Mouse (Mus musculus) large intestine, adult 2 months (tissue): ENCODE measurements at regions not wholly inside any gene's neighbourhood (a gene's known extent, or its start where the extent isn't known, plus 50 kb on each side); places are given as distances from the start of the nearest gene placed in this dataset.
A peak's percentile ranks its signal among the peaks of the same experiment; 100 is the strongest.

Source experiments
- DNase-seq: peaks from one replicate; pipeline ENCODE4 v3.0.0-alpha.2; 2012; ENCODE audit warnings: low read depth, low spot score
- WGBS: fragments of 180-500 bp; shearing (Covaris S2); methylation state at CpG from one replicate; pipeline ENCODE4 v1.1.7; 2018; 5-methylcytosine and 5-hydroxymethylcytosine counted together

DNA sequence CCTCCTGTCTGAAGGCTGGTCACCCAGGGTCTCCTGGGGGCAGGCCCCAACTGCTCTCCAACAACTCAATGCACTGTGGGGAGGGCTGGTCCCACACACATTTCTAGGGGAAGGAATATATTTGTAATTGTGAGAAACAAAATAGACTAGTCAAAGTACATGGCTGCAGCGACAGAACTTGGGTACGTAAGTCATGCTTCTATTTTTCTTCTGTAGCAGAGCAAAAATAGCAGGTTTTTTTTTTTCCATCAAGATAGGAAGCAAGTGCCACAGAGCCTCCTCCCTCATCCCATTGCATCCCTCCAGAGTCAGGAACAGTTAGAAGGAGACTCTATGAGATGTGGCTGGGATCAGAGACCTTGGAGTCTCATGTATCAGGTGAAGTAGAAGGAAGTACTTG is 124.9 kb upstream of the Tnr start:
- DNase-seq: no peak
- 96% methylated on average over 2 of the region's 2 CpGs for WGBS

DNA sequence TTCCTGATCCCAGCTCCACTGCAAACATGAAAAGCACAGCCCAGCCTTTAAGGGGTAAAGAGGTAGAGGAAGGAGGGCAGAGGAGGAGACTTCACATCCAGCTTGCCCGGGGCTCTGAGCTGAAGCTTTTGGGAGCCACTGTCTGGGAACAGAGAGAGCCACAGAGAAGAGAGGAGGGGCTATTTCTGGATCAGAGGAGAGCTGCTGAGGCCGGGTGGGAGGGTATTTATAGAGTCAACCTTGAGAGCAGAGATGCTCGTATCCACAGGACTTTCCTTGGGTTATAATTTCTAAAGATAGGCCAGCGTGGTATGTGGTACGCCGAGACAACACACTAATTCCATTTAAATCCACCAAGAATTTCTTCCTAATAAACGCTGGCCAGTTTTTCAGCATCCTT is 117.3 kb upstream of the Tnr start:
- 64% methylated on average over 7 of the region's 7 CpGs for WGBS
- no peak for DNase-seq

DNA sequence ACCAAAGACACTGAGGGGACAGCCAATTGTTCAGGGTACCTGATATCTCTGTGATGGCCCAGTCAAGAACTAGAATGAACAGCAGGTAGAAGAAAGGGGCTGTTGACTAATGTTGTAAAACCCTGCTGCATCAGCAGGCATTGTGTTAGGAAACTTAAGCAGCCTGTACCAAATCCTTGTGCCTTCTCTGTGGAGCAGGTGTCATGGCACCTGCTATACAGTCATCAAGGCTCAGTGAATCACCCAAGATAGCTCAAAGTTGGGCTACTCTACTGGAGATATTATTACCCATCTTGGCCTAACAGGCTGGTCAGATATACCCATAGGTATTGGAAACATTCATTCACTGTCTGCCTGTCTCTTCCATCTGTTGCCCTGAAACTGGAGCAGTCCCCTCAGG is 116.8 kb upstream of the Tnr start:
- no peak for DNase-seq

DNA sequence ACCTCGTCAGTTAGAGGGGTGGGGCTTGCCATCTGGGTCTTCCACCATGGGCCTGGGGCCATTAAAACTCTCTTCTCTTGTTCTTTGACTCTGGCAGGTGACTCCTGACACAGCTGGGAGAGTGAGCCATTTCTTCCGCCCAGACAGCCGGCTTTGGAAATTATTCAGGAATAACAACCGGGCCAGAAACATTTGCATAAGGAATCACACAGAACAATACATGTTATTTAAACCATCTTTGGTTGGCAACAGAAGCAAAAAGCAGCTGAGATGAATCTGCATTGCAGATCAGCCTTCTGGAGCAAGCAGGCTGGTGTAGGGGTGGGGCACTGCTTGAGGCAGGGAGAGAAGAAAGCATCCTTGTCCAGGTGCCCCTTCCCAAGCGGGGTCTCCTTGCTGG is 110.2 kb upstream of the Tnr start:
- DNase-seq: no peak
- 72% methylated on average over 5 of the region's 5 CpGs for WGBS

DNA sequence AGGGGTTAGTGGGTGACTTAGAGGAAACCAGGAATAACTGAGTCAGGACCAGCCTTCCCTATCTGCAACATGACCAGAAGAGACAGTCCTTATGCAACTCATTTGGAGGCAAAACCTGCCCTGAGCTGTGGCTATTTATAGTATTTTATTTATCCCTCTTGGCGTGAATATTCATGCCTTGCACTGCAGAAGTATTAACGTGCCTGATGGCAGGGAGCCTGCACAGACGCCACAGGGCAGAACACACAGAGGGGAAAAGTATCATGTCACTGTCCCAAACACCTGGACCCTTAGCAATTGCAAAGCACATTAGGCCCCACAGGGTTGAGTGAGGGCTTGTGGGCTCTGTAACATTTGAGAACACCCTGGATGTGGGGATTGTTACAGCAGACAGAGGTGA is 107.9 kb upstream of the Tnr start:
- no peak for DNase-seq
- 50% methylated on average over 3 of the region's 3 CpGs for WGBS

DNA sequence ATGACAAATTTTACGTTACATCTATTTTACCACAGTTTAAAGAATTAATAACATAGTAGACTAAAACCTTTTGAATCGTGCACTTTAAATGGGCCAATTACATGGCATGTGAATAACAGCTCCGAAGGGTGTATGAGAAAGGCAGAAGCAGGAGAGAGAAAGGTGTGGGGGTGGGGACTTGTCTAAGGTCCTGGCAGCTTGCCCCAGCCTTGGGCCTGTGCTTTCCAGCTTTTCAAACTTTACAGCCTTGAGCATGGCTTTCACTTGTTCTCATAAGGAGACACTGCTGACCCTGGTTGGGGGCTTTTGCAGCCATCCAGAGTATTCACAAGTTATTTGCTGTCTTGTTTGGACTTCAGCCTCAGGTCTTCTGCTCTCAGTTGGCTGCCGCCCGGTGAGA is 106.4 kb upstream of the Tnr start:
- 74% methylated on average over 5 of the region's 5 CpGs for WGBS
- DNase-seq: no peak

DNA sequence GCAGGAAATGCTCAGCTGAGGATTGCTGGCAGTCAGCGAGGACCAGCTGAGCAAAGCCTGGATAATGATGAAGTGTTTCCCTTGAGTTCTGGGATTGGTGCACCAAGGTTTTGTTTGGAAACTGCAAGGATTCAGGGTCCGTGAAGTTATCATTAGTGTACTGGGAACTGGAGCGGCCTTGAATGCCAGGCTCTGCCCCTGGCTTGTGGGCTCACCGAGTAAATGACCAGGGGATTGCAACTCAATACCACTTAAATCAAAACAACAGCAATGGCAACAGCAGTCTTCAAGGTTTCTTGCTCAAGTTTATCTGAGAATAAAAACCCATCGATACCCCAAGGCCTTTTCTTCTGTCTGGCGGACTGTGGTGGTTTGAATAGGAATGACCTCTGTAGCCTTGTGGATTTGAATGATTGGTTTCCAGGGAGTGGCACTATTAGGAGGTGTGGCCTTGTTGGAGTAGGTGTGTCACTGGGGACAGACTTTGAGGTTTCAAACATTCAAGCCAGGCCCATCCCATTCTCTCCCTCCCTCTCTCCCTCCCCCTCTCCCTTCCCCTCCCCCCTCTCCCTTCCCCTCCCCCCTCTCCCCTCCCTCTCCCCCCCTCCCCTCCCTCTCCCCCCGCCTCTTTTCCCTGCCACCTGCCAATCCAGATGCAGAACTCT is 104.1 kb upstream of the Tnr start:
- no peak for DNase-seq
- 75% methylated on average over 6 of the region's 7 CpGs for WGBS

DNA sequence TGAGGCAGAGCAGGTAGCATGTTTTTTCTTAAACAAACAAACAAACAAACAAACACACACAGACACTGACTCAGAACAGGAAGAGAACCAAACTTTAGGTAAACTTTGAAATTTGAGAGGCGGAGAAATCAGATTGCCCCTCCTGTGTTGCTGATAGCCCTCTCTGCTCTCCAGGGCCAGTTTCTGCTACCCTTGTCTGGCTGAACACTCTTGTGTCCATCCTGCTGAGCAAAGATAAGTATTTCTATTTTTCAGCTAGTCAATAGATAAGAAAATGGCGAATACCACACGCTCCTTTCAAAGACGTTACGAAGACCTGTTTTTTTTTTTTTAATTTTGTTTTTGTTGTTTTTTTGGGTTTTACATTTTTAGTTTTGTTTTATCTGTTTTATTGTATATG is 103.4 kb upstream of the Tnr start:
- WGBS: 92% methylated on average over 5 of the region's 5 CpGs
- no peak for DNase-seq

DNA sequence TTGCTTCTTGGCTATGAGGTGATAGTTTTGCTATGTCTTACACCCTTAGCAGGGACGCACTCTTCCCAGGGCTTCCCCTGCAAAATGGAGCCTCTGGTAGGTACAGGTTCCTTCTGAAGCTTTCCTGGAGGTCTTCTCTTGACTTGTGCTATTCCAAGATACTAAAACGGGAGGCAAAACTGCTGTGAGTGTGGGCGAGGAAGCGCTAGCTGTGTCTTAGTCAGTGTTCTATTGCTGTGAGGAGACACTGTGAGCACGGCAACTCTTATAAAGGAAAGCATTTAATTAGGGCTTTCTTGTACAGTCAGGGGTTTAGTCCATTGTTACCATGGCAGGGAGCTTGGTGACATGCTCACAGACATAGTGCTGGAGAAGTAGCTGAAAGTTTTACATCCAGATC is 99.9 kb upstream of the Tnr start:
- DNase-seq: no peak
- 92% methylated on average over 5 of the region's 5 CpGs for WGBS

DNA sequence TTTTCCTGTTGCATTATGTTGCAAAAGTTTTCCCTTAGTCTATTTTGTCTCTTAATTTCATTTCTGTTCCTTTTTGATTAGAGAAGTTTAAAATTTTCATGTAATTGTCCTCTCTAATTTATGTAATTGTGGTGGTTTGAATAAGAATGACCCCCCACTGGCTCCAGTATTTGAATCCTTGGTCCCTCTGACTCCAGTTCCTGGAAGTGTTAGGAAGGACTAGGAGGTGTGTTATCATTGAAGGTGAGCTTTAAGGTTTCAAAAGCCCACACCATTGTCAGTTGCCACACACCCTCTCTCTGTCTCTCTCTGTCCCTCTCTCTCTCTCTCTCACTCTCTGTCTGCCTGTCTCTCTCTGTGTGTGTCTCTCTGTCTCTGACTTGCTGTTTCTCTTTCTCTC is 93.6 kb upstream of the Tnr start:
- DNase-seq: no peak

DNA sequence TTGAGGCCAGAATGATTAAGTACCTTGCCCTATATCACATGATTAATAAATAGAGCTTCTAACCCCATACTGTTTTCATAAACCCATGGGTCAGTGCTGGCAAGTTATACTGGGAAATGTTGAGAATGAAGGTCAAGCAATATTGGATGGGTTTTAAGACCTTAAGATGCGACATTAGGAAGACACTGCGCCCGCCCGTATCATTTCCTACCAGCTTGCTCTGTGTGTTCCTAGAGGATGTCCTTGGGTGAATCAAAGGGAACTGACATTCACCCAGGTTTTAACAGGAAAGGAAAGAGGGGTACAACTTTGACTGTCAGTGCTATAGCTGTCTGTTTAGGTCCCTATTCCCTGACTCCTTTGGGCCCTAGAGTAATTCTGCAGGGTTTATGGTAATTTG is 90.0 kb upstream of the Tnr start:
- 70% methylated on average over 4 of the region's 4 CpGs for WGBS
- no peak for DNase-seq

DNA sequence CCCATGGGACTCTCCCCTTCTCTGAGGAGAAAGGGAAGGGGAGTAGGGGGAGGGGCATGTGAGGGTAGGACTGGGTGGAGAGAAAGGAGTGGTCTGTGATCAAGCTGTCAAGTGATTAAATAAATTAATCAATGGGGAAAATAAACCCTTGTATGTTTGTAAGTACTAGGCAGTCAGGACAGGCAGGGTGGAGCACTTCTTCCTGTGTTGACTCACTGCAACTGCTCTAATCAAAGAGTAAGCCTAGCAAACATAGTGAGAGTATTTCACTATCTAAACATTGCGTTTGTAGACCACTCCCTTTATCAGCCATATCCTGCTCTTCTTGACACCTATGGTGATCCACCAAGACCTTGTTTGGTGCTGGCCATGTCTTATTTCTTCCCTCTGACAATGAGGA is 82.8 kb upstream of the Tnr start:
- no peak for DNase-seq
- 14% methylated on average over 1 of the region's 1 CpGs for WGBS

DNA sequence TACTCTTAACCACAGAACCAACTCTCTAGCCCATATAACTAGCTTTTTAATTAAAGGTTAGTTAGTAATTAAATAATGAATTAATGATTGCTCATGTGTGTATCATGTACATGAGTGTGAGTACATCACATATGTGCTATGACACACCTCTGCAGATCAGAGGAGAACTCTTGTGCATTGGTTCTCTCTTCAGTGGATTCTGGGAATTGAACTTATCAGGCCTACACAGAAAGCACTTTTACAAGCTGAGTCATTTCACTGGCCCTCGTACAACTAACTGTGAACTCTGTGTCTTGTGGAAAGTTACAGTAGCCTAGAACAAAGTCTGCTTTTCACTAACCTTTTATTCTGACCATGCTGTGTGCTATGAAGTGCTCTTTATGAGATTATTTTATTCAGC is 79.5 kb upstream of the Tnr start:
- 33% methylated on average over 1 of the region's 1 CpGs for WGBS
- peak; percentile 6 for DNase-seq

DNA sequence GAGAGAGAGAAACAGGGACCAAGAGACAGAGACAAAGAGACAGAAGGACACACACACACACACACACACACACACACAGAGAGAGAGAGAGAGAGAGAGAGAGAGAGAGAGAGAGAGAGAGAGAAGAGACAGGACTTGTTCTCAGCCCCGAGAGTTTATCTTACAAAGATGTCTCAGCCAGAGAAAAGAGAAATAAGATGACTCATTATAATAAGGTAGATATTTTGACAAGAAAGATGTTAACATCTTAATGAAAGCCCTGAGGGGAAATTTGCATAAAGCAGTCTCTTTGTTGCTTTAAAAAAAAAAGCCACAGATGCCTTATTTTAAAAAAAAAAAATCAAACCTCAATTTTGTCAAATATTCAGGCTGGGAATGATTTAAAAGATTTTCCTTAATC is 78.1 kb upstream of the Tnr start:
- no peak for DNase-seq
- WGBS: 69% methylated on average over 1 of the region's 1 CpGs

DNA sequence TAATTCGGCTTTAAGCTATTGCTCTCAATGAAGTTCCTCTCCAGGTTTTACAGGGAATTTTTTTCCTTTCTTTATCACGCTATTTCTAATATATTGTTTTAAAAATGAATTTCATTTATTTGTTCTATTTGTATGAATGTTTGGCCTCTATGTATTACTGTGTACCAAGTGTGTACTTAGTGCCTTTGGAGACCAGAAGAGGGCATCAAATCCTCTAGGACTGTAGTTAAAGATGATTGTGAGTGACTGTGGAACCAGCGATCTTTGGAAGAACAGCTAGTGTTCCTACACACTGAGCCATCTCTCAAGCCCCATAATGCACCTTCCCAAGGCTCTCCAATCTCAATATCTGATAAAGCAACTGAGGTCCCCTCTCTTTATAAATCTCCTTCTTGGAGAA is 72.1 kb upstream of the Tnr start:
- no peak for DNase-seq
- 81% methylated on average over 3 of the region's 3 CpGs for WGBS

DNA sequence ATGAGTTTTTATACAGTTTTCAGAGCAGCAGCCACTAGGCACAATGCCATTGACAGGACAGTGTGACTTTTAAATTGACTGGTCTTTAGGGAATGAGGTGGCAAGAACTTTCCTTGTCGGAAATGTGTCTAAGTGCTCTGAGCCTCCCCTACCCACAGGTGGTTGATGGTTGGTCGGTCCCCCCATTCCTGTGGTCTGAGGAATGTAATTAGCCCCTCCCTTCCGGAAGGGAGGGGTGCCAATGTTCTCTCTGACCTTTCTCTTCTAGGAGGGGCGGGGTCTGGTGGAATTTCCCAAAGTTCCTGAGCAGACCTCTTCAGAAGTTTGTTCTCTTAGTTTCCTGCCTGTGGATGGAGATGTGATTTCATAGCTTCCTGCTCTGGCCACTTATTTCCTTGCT is 62.7 kb upstream of the Tnr start:
- no peak for DNase-seq
- WGBS: 57% methylated on average over 4 of the region's 4 CpGs

DNA sequence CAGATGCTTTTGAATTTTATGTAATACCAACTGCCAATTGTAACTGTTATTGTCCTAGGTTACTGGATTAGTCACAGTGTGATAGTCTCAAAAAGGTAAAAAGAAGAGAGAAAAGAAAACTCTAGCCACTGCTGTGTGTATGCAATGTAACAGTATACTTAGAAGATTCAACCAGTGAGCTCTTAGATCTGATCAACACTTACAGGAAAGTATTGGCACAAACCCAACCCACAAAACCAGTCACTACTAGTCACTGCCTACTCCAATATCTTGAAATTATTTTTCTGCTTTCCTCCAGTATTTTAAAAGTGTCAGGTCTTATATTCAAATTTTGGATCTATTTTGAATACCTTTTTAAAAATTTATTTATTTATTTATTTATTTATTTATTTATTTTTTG is 52.6 kb upstream of the Tnr start:
- DNase-seq: no peak
